Mouse (Mus musculus): ENCODE measurements around the gene Prg2.

DNA sequence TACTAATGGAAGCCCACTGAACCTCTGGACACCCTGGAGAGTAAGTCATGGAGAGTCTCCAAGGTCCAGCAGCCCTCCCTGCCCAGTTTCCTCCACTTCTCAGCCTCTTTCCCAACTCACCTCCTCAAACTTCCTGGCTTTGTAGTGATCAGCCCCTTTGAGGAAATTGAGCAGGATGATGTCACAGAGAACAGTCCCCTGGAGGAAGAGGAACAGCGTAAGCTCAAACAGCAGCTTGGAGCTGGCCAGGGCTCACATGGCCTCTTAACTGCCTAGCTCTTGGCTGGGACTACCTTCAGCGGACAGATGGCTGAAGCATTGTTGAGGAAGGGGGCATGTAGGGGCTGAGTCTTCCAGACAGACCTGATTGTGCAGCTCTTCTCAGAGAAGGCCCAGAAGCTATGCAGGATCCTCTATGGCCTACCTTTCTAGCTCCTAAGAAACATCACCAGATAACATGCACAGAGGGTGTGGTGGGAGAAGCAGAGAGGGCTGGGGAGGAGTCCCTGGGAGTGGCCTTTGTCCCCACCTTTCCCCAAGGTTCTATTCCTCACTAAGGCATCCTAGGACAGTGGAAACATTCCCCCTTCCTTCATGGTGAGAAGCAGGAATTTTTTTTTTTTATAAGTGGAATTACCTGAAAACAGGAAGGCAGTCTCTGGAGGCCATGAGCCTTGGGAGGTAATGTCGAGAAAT is 19.4 kb downstream of the Prg2 start:
- no peak for TF ChIP-seq POLR2A (IDR thresholded peaks at IDR 0.05; ENCODE audit: borderline replicate concordance, extremely low read depth, insufficient read depth, insufficient read length, poor library complexity, severe bottlenecking)
- no peak for TF ChIP-seq CTCF (IDR thresholded peaks at IDR 0.05; ENCODE audit: borderline replicate concordance, extremely low read depth, insufficient read depth, insufficient read length)
